Mouse (Mus musculus) limb, embryonic 14.5 days (tissue): ENCODE measurements around the gene Ngly1. TPM values are rescaled to one million over a fixed set of nuclear protein-coding genes. Genes with fewer than 3 reads are reported as not detected.

Source experiments
- ATAC-seq: fragments of 200-750 bp; cut with Nextera tagmentation; 2 replicates; pipeline ENCODE4 v1.8.0; 2017; ENCODE audit warnings: low read depth, moderate number of reproducible peaks, moderate TSS enrichment; ENCODE audit not compliant: low FRiP score
- DNase-seq: peaks from one replicate; pipeline ENCODE4 v3.0.0-alpha.2; 2015; ENCODE audit warnings: low spot score
- H3K27ac ChIP-seq: fragments of 300-500 bp; sonication (generic); replicated peaks from 2 replicates; pipeline ENCODE4 v1.5.1; 2014; ENCODE audit warnings: low read depth, mild to moderate bottlenecking, low read length, moderate library complexity, mixed read lengths
- H3K27me3 ChIP-seq: fragments of 300-500 bp; sonication (generic); 2 replicates; pipeline ENCODE4 v1.6.1; 2014; ENCODE audit warnings: low read length, mixed read lengths; ENCODE audit not compliant: control insufficient read depth, insufficient read depth
- H3K36me3 ChIP-seq: fragments of 300-500 bp; sonication (generic); 2 replicates; pipeline ENCODE4 v1.6.1; 2014; ENCODE audit warnings: mild to moderate bottlenecking, low read length, moderate library complexity, mixed read lengths; ENCODE audit not compliant: control insufficient read depth, insufficient read depth
- H3K4me1 ChIP-seq: fragments of 300-500 bp; sonication (generic); 2 replicates; pipeline ENCODE4 v1.6.1; 2014; ENCODE audit warnings: antibody characterized with exemption, low read length, mixed read lengths; ENCODE audit not compliant: control insufficient read depth, insufficient read depth
- H3K4me2 ChIP-seq: fragments of 300-500 bp; sonication (generic); replicated peaks from 2 replicates; pipeline ENCODE4 v1.6.1; 2014; ENCODE audit warnings: low read depth, mild to moderate bottlenecking, low read length, moderate library complexity; ENCODE audit not compliant: severe bottlenecking
- H3K4me3 ChIP-seq: fragments of 300-500 bp; sonication (generic); replicated peaks from 2 replicates; pipeline ENCODE4 v1.5.1; 2014; ENCODE audit warnings: low read length
- H3K9ac ChIP-seq: fragments of 300-500 bp; sonication (generic); 2 replicates; pipeline ENCODE4 v1.6.1; 2014; ENCODE audit warnings: mild to moderate bottlenecking, low read depth, low read length, moderate library complexity; ENCODE audit not compliant: severe bottlenecking
- H3K9me3 ChIP-seq: fragments of 300-500 bp; sonication (generic); 2 replicates; pipeline ENCODE4 v1.6.1; 2016; ENCODE audit warnings: low read length; ENCODE audit not compliant: control insufficient read depth
- POLR2A ChIP-seq: fragments of 200-500 bp; IDR thresholded peaks from 2 replicates; pipeline ENCODE4 v1.8.0; 2012; ENCODE audit warnings: inconsistent platforms, mild to moderate bottlenecking, moderate library complexity, borderline replicate concordance; ENCODE audit not compliant: insufficient read depth, insufficient read length; ENCODE audit errors: extremely low read depth
- WGBS: fragments of 180-500 bp; shearing (Covaris S2); extraction: QIAGEN DNeasy Blood & Tissue Kit; methylation state at CpG from one replicate; pipeline ENCODE4 v1.1.7; 2014; 5-methylcytosine and 5-hydroxymethylcytosine counted together
- polyA plus RNA-seq, 2 experiments: library from polyadenylated mRNA; depleted of rRNA in 1 of 2; stranded (reverse) in 1 of 2; unstranded in 1 of 2; fragments of >200 nt; fragmentation: Nextera tagmentation in 1 of 2; extraction: Ambion mirVana in 1 of 2; gene quantifications; 2 replicates each; pipeline versions ENCODE4 v1.2.1 to v1.2.3; 2012 to 2014

Gene Ngly1
- polyA plus RNA-seq, 2 experiments, result 22.1 to 45.3 TPM

DNA sequence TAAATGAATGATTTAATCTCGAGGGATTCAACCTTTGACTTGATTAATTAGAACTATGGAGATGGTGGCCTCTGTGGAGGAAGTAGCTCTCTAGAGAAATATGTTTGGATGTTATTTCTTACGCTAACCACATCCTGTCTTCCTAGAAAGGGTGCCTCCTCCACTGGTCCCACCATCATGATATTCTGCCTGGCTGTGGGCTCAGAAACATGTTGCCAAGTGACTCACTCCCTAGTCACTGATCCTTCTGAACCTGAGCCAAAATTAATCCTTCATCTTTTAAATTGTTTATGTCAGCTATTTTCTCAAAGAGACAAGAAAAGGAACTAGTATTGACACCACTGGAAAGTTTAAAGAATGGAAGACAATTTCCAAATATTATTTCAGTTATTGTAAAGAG, 7.1 kb downstream of the Ngly1 start:
- Histone ChIP-seq H3K9me3 (no peaks in the 10 kb centered on the region), H3K36me3 (peaks cover 31% of the 10 kb centered on the region), H3K9ac (no peak overlapping the region), H3K4me3 (no peak overlapping the region), H3K27ac (no peak overlapping the region), H3K27me3 (no peaks in the 10 kb centered on the region), H3K4me1 (no peaks in the 10 kb centered on the region), H3K4me2 (no peak overlapping the region)
- ATAC-seq (no peak), DNase-seq (no peak)
- 80% methylated on average over 2 of the region's 2 CpGs for WGBS
- TF ChIP-seq POLR2A, result no peak

DNA sequence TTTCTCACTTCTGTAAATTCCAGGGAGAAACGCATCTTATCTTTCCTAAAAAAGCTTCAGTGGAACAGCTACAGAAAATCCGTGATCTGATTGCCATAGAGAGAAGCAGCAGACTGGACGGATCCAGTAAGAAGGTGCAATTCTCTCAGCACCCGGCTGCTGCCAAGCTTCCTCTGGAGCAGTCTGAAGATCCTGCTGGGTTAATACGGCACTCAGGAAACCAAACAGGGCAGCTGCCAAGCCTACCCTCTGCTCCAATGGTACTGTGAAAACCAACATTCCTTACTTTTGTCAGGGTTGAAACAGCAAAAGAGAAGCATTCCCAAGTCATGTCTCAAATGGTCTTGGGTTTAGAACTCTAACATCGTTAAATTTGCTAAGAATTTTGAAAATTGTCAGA, 11.5 kb downstream of the Ngly1 start:
- no peak for ATAC-seq
- H3K27me3 ChIP-seq, result no peaks in the 10 kb centered on the region
- TF ChIP-seq POLR2A, result no peak
- H3K36me3 ChIP-seq, result peaks cover 33% of the 10 kb centered on the region
- no peak overlapping the region for H3K27ac ChIP-seq
- H3K4me1 ChIP-seq, result no peaks in the 10 kb centered on the region
- no peaks in the 10 kb centered on the region for H3K9me3 ChIP-seq
- no peak overlapping the region for H3K9ac ChIP-seq
- DNase-seq, result no peak
- WGBS, result 80% methylated on average over 6 of the region's 6 CpGs
- no peak overlapping the region for H3K4me3 ChIP-seq
- no peak overlapping the region for H3K4me2 ChIP-seq

DNA sequence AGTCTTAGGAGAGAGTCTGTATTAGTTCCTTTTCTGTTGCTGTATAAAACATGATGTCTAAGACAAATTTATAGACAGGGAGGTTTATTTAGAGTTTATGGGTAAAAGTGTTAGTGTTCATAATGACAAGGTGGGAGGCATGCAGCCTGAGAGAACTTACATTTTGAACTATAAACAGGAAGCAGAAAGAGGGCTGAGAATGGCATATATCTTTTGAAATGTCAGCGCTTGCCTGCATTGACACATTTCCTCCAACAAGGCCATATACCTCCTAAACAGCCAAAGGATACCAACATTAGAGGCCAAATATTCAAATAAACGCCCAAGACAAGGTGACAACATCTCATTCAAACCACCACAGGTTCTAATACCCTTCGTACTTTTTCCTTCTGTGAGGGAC, 12.8 kb downstream of the Ngly1 start:
- WGBS, result 81% methylated on average over 3 of the region's 3 CpGs
- DNase-seq (no peak), ATAC-seq (no peak)
- Histone ChIP-seq H3K4me2 (no peak overlapping the region), H3K4me1 (no peaks in the 10 kb centered on the region), H3K4me3 (no peak overlapping the region), H3K9ac (no peak overlapping the region), H3K27ac (no peak overlapping the region), H3K36me3 (peaks cover 26% of the 10 kb centered on the region), H3K27me3 (no peaks in the 10 kb centered on the region), H3K9me3 (no peaks in the 10 kb centered on the region)
- TF ChIP-seq POLR2A, result no peak

DNA sequence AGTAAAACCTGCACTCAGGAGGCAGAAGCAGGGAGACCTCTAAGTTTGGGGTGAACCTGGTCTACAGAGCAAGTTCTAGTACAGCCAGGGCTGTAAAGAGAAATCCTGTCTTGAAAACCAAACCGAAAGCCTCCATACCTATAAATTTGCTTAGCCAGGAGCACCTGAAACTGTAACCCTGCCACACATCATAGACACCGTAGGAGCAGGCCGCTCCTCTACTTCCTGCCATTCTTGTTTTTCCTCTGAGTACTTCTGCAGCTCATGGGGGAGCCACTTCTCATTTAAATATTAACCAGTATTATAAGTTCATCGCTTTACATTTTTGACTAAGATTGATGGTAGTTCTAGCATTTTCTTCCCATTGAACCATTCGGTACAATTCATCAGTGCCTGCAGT, 17.9 kb downstream of the Ngly1 start:
- no peak for TF ChIP-seq POLR2A
- Histone ChIP-seq H3K36me3 (peaks cover 24% of the 10 kb centered on the region), H3K27me3 (no peaks in the 10 kb centered on the region), H3K4me3 (no peak overlapping the region), H3K9me3 (no peaks in the 10 kb centered on the region), H3K4me2 (no peak overlapping the region), H3K27ac (no peak overlapping the region), H3K4me1 (no peaks in the 10 kb centered on the region), H3K9ac (no peak overlapping the region)
- ATAC-seq, result no peak
- WGBS, result 71% methylated on average over 5 of the region's 5 CpGs
- no peak for DNase-seq

GRCm38 (mm10) chr14:16269776-16270175, 20.7 kb downstream of the Ngly1 start:
- WGBS, result 88% methylated on average over 2 of the region's 2 CpGs
- H3K4me2 ChIP-seq, result no peak overlapping the region
- H3K27ac ChIP-seq, result no peak overlapping the region
- peaks cover 21% of the 10 kb centered on the region for H3K36me3 ChIP-seq
- H3K9me3 ChIP-seq, result no peaks in the 10 kb centered on the region
- H3K9ac ChIP-seq, result no peak overlapping the region
- ATAC-seq, result no peak
- H3K27me3 ChIP-seq, result no peaks in the 10 kb centered on the region
- no peaks in the 10 kb centered on the region for H3K4me1 ChIP-seq
- DNase-seq, result no peak
- no peak for TF ChIP-seq POLR2A
- H3K4me3 ChIP-seq, result no peak overlapping the region

DNA sequence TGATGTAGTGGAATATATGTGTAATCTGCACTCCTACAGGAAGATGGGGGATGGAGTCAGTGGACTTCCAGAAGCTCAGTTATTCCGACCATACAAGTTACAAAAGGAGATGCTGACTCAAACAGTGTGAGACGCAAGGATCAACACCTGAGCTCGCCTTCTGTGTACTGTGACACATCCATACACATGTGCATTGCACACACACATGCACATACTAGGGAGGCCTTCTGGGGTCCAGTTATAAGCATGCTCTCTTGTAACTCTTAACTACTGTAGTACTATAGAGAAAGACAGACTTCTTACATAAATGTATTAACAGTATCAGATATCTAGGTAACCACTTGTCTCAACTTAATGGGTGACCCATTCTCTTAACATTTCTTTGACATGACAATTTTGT, 24.6 kb downstream of the Ngly1 start:
- Histone ChIP-seq H3K4me2 (no peak overlapping the region), H3K27me3 (no peaks in the 10 kb centered on the region), H3K4me3 (no peak overlapping the region), H3K9ac (no peak overlapping the region), H3K4me1 (no peaks in the 10 kb centered on the region), H3K36me3 (peaks cover 21% of the 10 kb centered on the region), H3K27ac (no peak overlapping the region), H3K9me3 (no peaks in the 10 kb centered on the region)
- DNase-seq (no peak), ATAC-seq (no peak)
- no peak for TF ChIP-seq POLR2A
- 84% methylated on average over 3 of the region's 3 CpGs for WGBS
